Mouse (Mus musculus) embryonic facial prominence, embryonic 11.5 days (tissue): ENCODE data around the gene Ces1e. TPM values are rescaled to one million over a fixed set of nuclear protein-coding genes. Genes with fewer than 3 reads are reported as not detected.
A peak's percentile ranks its signal among the peaks of the same experiment; 100 is the strongest.
"Not testable (repeated sequence)": the region's sequence is repeated elsewhere in the genome, so short reads cannot be mapped to it uniquely, and the experiment has no call there.

Experiments used
- ATAC-seq: fragments of 200-750 bp; cut with Nextera tagmentation; replicated peaks from 2 replicates; pipeline ENCODE4 v1.8.0; 2017; ENCODE audit warnings: low read depth; ENCODE audit not compliant: insufficient number of reproducible peaks, low FRiP score, low TSS enrichment
- DNase-seq: peaks from one replicate; pipeline ENCODE4 v3.0.0-alpha.2; 2015; ENCODE audit warnings: low spot score
- H3K27ac ChIP-seq: fragments of 300-500 bp; sonication (generic); replicated peaks from 2 replicates; pipeline ENCODE4 v1.5.1; 2014; ENCODE audit warnings: mild to moderate bottlenecking, low read depth, low read length, control low read depth
- H3K27me3 ChIP-seq: fragments of 300-500 bp; sonication (generic); 2 replicates; pipeline ENCODE4 v1.6.1; 2014; ENCODE audit warnings: mild to moderate bottlenecking, low read length, moderate library complexity, mixed read lengths; ENCODE audit not compliant: control insufficient read depth, insufficient read depth
- H3K36me3 ChIP-seq: fragments of 300-500 bp; sonication (generic); replicated peaks from 2 replicates; pipeline ENCODE4 v1.6.1; 2014; ENCODE audit warnings: low read depth, mild to moderate bottlenecking, low read length, moderate library complexity, mixed read lengths; ENCODE audit not compliant: control insufficient read depth, insufficient read depth
- H3K4me1 ChIP-seq: fragments of 300-500 bp; sonication (generic); 2 replicates; pipeline ENCODE4 v1.6.1; 2014; ENCODE audit warnings: low read length, mixed read lengths; ENCODE audit not compliant: control insufficient read depth, insufficient read depth
- H3K4me2 ChIP-seq: fragments of 300-500 bp; sonication (generic); 2 replicates; pipeline ENCODE4 v1.6.1; 2014; ENCODE audit warnings: low read depth, mild to moderate bottlenecking, control low read depth, low read length, moderate library complexity
- H3K4me3 ChIP-seq: fragments of 300-500 bp; sonication (generic); 2 replicates; pipeline ENCODE4 v1.5.1; 2014; ENCODE audit warnings: low read depth, low read length, control low read depth
- H3K9ac ChIP-seq: fragments of 300-500 bp; sonication (generic); replicated peaks from 2 replicates; pipeline ENCODE4 v1.6.1; 2014; ENCODE audit warnings: mild to moderate bottlenecking, control low read depth, low read length
- H3K9me3 ChIP-seq: fragments of 300-500 bp; sonication (generic); replicated peaks from 2 replicates; pipeline ENCODE4 v1.6.1; 2016; ENCODE audit warnings: mild to moderate bottlenecking, low read length, inconsistent platforms, mixed read lengths; ENCODE audit not compliant: control insufficient read depth
- WGBS: fragments of 180-500 bp; shearing (Covaris S2); extraction: QIAGEN DNeasy Blood & Tissue Kit; methylation state at CpG from one replicate; pipeline ENCODE4 v1.1.7; 2014; 5-methylcytosine and 5-hydroxymethylcytosine counted together
- polyA plus RNA-seq: library from polyadenylated mRNA; unstranded; fragments of >200 nt; fragmentation: Nextera tagmentation; extraction: Ambion mirVana; gene quantifications from 2 replicates; pipeline ENCODE4 v1.2.1, GENCODE M21; 2014

Gene Ces1e
- polyA plus RNA-seq, 1 experiment from 2014 or later, result not detected

GRCm38 (mm10) chr8:93217375-93217774 lies 12.0 kb downstream of the Ces1e start:
- no peak overlapping the region for H3K27ac ChIP-seq
- H3K4me3 ChIP-seq, result no peak overlapping the region
- no peak overlapping the region for H3K9ac ChIP-seq
- DNase-seq (no peak), ATAC-seq (no peak)
- WGBS, result 87% methylated on average over 1 of the region's 1 CpGs
- H3K4me1 ChIP-seq, result no peaks in the 10 kb centered on the region
- H3K4me2 ChIP-seq, result no peak overlapping the region
- H3K27me3 ChIP-seq, result no peaks in the 10 kb centered on the region
- no peaks in the 10 kb centered on the region for H3K9me3 ChIP-seq
- no peaks in the 10 kb centered on the region for H3K36me3 ChIP-seq

DNA sequence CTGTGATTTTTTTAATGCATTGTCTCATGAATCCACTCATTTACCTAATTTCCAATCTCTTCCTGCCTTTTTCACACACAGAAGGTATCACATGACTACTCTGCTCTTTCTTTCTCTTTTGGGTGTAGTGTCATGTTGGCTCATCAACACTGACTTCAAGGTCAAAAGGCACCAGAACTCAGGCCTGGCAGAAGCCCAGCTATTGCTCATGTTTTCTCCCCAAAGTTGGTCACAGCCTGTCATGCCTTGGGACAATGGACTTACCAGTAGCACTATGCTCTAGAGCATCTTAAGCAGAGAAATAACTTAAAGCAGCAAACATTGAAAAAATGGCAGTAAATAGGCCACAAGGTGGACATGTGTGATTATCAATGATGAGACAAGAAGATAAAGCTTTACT lies 18.3 kb downstream of the Ces1e start:
- Histone ChIP-seq H3K4me2 (no peak overlapping the region), H3K27me3 (no peaks in the 10 kb centered on the region), H3K9ac (no peak overlapping the region), H3K9me3 (no peaks in the 10 kb centered on the region), H3K4me3 (no peak overlapping the region), H3K36me3 (no peaks in the 10 kb centered on the region), H3K4me1 (no peaks in the 10 kb centered on the region), H3K27ac (no peak overlapping the region)
- no peak for DNase-seq
- ATAC-seq, result no peak

DNA sequence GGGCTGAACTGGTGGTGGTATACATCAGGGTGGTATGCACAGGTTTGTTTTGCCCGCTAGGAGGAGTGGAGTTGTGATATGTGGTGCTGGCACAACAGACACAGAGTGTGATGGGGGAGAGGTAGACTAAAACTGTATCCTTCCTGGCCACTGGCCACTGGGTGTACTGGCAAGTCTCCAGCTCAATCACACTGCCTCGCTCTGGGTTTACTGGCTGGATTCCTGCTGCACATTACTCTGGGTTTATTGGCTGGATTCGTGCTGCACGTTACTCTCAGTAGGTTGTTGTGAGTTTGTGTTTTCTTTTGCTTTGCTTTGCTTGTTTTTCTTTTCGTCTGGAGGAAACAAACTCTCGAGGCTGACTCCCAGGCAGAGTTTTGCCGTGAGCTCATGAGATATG lies 30.3 kb downstream of the Ces1e start:
- 73% methylated on average over 7 of the region's 7 CpGs for WGBS
- H3K36me3 ChIP-seq, H3K27ac ChIP-seq, H3K4me3 ChIP-seq, H3K4me1 ChIP-seq, ATAC-seq, DNase-seq, H3K4me2 ChIP-seq, H3K9me3 ChIP-seq, H3K9ac ChIP-seq, H3K27me3 ChIP-seq: not testable (repeated sequence)

DNA sequence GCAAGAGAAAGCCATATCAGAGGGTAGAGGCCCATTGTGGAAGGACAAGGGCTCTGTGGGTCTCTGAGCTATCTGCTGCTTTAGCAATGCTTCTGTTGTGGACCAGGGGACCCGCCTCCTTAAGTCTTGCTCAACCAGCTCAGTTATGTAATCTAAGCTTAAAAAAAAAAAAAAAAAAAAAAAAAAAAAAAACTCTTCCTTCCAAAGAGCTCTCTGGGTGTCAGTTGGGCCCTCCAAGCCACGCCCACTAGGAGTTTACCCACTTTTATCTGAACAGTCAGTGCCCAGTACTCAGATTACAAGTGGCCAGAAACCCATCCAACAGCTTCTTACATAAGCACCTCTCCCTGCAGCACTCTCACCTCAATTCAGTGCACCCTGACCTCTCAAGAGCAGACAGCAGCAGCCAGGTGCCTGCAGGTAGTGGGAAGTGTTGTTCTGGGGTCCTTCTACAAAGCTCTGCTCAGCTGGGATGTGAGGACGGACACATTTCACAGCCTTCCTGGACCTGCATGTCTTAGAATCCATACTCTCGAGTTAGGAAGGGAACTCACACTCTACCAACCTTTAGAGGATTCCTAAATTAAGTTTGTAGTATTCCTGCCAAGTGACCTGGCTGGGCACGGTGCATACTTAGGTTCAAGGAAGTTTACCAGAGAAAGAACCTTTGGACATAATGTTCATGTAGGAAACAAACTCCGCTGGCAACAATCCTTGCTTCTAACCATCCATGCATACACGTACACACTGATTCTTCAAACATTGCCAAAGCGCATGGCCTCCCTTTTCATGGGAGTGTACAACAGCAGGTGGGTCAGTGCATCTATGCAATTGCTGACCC lies 31.5 kb downstream of the Ces1e start, which contains the start of gene Ces1d:
Gene Ces1d (minus strand): TSS at position 154 of the 841 bp plus-strand sequence.
- H3K27ac ChIP-seq, result no peak within 1 kb of the TSS
- WGBS, result 77% methylated on average over 8 of the region's 8 CpGs
- H3K9me3 ChIP-seq, result no peaks in the 10 kb centered on the region
- no peak within 1 kb of the TSS for H3K4me3 ChIP-seq
- no peak for ATAC-seq
- H3K36me3 ChIP-seq, result no peaks in the 10 kb centered on the region
- H3K27me3 ChIP-seq, result no peaks in the 10 kb centered on the region
- peak; percentile 10 for DNase-seq
- H3K9ac ChIP-seq, result no peak within 1 kb of the TSS
- H3K4me1 ChIP-seq, result no peaks in the 10 kb centered on the region
- H3K4me2 ChIP-seq, result no peak within 1 kb of the TSS

GRCm38 (mm10) chr8:93196436-93196835 lies 33.0 kb downstream of the Ces1e start:
- no peak overlapping the region for H3K4me3 ChIP-seq
- H3K27me3 ChIP-seq, result no peaks in the 10 kb centered on the region
- no peaks in the 10 kb centered on the region for H3K36me3 ChIP-seq
- ATAC-seq, result no peak
- no peak overlapping the region for H3K4me2 ChIP-seq
- no peak for DNase-seq
- H3K9ac ChIP-seq, result no peak overlapping the region
- H3K27ac ChIP-seq, result no peak overlapping the region
- no peaks in the 10 kb centered on the region for H3K9me3 ChIP-seq
- H3K4me1 ChIP-seq, result no peaks in the 10 kb centered on the region
- WGBS, result 89% methylated on average over 5 of the region's 5 CpGs

DNA sequence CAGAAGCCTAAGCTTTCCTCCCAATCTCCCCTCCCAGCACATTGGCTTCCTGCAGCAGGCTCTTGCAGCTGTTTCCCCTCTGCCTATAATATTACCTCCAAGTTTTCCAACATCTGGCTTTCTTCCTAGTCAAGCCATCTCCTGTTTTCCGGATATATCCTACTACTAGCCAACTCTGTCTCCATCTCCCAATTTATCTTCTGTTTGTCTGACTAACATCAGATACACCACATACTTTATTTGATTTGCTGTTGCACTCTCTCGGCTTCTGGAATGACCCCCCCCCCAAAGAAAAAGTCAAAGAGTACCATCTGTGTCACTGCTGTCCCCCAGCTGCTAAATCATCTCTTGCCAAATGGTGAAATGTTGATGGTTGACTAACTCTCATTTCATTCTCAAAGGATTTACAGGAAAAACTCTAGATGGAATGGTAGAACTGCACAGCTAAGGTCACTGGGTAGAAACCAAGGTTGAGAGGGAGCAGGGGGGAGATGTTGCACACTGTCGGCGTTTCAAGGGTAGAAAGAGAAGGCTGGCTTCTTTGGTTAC lies 48.8 kb downstream of the Ces1e start:
- DNase-seq (no peak), ATAC-seq (no peak)
- 74% methylated on average over 4 of the region's 4 CpGs for WGBS
- no peak overlapping the region for H3K9ac ChIP-seq
- no peaks in the 10 kb centered on the region for H3K9me3 ChIP-seq
- H3K27ac ChIP-seq, result no peak overlapping the region
- H3K27me3 ChIP-seq, result no peaks in the 10 kb centered on the region
- no peaks in the 10 kb centered on the region for H3K4me1 ChIP-seq
- H3K4me2 ChIP-seq, result no peak overlapping the region
- no peak overlapping the region for H3K4me3 ChIP-seq
- H3K36me3 ChIP-seq, result no peaks in the 10 kb centered on the region

DNA sequence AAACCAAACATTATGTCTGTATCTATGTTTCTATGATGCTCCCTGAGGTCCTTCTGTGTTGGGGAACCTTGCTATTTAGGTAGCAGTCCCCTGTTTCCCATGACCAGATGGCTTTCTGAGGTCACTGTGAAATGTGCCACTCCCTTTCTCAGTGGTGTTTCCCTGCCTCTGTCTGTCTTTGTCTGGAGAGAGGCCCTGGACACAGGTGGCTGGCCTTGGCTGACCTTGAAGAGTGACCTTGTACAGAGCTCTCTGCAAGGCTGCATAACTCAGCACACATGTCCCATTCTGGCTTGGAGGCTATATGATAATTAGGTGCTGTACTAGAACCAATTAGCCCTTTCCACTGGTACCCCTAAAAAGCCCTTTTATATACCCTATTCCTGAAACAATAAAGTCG lies 52.8 kb downstream of the Ces1e start:
- H3K4me3 ChIP-seq, result no peak overlapping the region
- H3K27ac ChIP-seq, result no peak overlapping the region
- no peak overlapping the region for H3K4me2 ChIP-seq
- H3K4me1 ChIP-seq, result no peaks in the 10 kb centered on the region
- no peaks in the 10 kb centered on the region for H3K9me3 ChIP-seq
- no peak for ATAC-seq
- no peaks in the 10 kb centered on the region for H3K27me3 ChIP-seq
- no peak for DNase-seq
- 41% methylated on average over 1 of the region's 1 CpGs for WGBS
- H3K36me3 ChIP-seq, result no peaks in the 10 kb centered on the region
- H3K9ac ChIP-seq, result no peak overlapping the region

DNA sequence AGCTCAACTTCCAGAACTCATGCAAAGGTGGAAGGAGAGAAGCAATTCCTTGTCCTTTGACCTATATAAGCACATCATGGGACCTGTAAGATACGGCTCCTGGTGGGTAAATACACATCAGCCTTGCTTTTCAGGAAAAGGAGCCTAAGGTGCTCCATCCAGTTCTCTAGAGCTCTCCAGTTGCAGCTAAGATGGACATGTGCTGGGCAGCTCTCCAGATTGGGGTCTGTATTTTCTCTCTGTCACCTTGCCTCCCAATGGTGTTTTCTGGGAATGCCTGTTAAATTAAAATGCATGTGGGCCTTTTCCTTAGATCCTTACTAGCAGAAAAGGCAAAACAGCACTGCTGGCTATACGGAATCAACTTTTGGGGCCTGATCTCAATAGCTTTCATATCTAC lies 54.9 kb downstream of the Ces1e start:
- H3K4me2 ChIP-seq, result no peak overlapping the region
- H3K9ac ChIP-seq, result no peak overlapping the region
- ATAC-seq (no peak), DNase-seq (no peak)
- 89% methylated on average over 2 of the region's 2 CpGs for WGBS
- H3K27ac ChIP-seq, result no peak overlapping the region
- H3K4me3 ChIP-seq, result no peak overlapping the region
- H3K4me1 ChIP-seq, result no peaks in the 10 kb centered on the region
- H3K27me3 ChIP-seq, result no peaks in the 10 kb centered on the region
- H3K9me3 ChIP-seq, result no peaks in the 10 kb centered on the region
- no peaks in the 10 kb centered on the region for H3K36me3 ChIP-seq
